Mouse (Mus musculus): ENCODE measurements at regions not wholly inside any gene's neighbourhood (a gene's known extent, or its start where the extent isn't known, plus 50 kb on each side); places are given as distances from the start of the nearest gene placed in this dataset.

DNA sequence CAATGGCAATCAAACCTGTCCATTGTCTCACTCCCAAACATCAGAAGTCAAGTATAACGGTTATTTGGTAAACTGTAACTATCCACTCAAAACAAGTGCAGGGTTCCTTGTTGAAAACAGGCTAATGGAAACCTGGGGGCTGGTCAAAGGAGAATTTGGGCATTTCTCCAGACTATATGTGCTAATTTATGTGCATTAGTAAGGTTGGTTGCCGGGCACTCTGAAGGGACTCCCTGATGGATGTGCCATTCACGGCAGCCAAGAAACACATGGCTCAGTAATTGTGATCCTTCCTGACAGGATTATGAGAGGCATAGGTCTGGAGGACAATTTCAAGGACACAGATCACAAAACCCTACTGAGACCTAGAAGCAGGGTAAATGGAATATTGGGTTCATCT lies 295.5 kb upstream of the Ubash3b start:
- TF ChIP-seq CTCF (IDR thresholded peaks at IDR 0.05; ENCODE audit: extremely low read depth, insufficient read length, insufficient replicate concordance, low read depth, low read length) (no peak), POLR2A (IDR thresholded peaks at IDR 0.05; ENCODE audit: low read depth, low read length) (no peak)
